Mouse (Mus musculus): ENCODE measurements around the gene Speer4c.
"Not testable (repeated sequence)": the region's sequence is repeated elsewhere in the genome, so short reads cannot be mapped to it uniquely, and the experiment has no call there.

Gene Speer4c

GRCm38 (mm10) chr5:15714171-15714570 lies at the start of gene Speer4c:
TSS of gene Speer4c (minus strand) at chr5:15714271.
- not testable (repeated sequence) for DNase-seq (ENCODE audit: low spot score in 2 of 2)

- DNase-seq (ENCODE audit: low spot score in 2 of 2) = no peak
Observed at GRCm38 (mm10) chr5:15747478-15748255, 33.6 kb upstream of the Speer4c start.

GRCm38 (mm10) chr5:15734097-15734867 lies 20.2 kb upstream of the Speer4c start:
- DNase-seq (ENCODE audit: low spot score in 2 of 2) = no peak

DNA sequence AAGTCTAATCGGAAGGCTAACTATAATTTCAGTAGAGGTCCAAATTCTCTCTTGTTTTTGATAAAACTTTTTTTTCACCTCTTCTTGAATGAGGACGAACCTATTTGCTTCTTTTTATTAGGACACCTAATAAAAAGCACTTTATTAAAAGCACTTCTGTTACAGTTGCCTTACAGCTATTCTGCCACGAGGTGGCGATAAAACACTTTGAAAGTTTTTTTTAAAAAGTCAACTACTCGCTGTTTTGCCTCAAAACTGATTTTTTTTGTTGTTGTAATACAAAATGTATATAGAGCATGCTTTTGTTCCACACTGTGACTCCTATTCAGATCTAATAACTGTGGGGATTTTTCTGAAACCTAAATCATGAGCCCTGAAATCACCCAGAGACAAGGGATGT lies 11.2 kb downstream of the Speer4c start:
- not testable (repeated sequence) for DNase-seq (ENCODE audit: low spot score in 2 of 2)

DNA sequence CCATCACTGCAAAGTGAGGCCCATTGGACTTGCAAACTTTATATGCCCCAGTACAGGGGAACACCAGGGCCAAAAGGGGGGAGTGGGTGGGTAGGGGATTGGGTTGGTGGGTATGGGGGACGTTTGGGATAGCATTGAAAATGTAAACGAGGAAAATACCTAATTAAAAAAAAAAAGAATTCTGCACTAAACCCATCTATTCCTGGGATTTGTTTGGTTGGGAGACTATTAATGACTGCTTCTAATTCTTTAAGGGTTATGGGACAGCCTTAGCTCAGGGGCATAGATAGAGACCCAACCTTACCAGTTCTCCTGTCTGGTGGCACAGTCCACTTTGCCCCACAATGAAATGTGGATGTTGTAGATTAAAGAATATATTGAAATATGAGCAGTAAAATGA lies 16.4 kb downstream of the Speer4c start:
- DNase-seq (ENCODE audit: low spot score in 2 of 2) = not testable (repeated sequence)

GRCm38 (mm10) chr5:15691849-15692248 lies 22.2 kb downstream of the Speer4c start:
- not testable (repeated sequence) for DNase-seq (ENCODE audit: low spot score in 2 of 2)

DNA sequence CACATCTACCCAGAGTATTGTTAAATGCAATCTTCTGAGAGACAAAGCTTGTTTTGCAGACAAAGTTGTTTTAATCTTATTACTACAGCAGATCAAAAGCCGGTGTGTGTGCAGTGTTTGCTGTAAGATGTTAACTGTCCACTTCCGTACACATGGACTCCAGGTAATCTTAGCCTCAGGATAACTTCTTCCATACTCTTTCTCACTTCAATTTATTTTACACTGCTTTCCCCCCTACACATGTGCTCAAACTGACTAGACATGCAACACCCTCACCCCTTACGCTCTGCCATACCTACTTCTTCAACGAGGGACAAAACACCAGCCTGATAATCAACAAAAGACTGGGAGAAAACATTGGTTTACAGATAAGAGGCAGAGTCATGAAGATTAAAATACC lies 23.2 kb downstream of the Speer4c start:
- DNase-seq (ENCODE audit: low spot score in 2 of 2) = not testable (repeated sequence)

DNA sequence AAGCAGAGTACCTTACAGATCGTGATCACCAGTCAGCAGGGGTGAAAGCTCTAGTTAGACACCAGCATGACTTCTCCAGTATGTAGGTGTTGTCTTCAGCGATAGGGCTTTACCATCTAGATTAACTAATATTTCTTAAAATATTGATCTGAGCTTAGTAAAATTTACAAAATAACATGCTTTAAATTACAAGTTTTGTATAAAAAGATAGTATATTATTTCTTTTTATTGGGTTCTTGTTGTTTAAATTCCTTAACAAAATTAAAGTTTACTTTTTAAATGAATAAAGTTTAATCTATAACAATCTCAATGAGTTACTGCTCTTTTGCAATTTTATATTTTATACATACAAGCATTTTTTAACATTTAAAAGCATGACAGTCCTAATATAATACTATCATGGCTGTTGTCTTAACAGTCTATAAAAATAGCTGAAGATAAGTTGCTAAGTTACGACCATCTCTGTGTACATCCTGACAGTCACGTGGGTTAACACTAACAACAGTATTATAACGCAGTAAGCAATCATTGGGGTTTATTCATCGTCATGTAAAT lies 24.3 kb downstream of the Speer4c start:
- DNase-seq (ENCODE audit: low spot score in 2 of 2) = not testable (repeated sequence)

GRCm38 (mm10) chr5:15688874-15689658 lies 25.0 kb downstream of the Speer4c start:
- DNase-seq (ENCODE audit: low spot score in 2 of 2) = not testable (repeated sequence)

DNA sequence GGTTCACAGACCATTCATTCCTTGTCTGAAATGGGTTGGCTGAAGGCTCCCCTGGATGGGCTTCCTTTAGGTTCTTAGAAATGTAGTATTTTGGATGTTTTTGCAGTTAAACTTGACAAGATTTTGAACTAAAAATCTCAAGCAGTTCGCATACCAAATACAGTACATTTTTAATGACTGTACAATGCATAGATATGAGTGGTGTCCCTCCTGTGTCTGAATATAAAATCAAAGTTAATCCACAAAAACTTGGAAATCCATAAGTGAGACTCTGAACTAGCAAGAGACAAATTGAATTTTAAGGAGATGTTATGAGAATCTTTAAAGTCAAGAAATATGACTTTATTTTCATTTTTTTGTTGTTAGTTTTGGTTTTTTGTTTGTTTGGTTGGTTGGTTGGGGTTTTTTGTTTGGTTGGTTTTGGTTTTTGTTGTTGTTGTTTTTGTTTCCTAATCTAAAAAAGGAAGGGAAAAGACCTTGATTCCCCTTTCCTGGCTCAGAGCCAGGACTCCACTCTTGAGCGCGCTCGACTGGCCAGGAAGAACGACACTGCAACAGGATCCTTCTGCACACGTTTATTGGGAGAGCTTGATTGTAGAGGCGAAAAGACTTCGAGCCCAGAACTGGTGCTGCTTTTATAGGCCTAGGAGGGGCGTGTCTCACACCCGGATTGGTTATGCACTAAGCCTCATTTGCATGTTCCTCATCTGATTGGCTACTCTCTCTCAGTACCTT lies 32.6 kb downstream of the Speer4c start:
- DNase-seq (ENCODE audit: low spot score in 2 of 2) = not testable (repeated sequence)

- not testable (repeated sequence) for DNase-seq (ENCODE audit: low spot score in 2 of 2)
Observed at GRCm38 (mm10) chr5:15679980-15680949, 33.8 kb downstream of the Speer4c start.

DNA sequence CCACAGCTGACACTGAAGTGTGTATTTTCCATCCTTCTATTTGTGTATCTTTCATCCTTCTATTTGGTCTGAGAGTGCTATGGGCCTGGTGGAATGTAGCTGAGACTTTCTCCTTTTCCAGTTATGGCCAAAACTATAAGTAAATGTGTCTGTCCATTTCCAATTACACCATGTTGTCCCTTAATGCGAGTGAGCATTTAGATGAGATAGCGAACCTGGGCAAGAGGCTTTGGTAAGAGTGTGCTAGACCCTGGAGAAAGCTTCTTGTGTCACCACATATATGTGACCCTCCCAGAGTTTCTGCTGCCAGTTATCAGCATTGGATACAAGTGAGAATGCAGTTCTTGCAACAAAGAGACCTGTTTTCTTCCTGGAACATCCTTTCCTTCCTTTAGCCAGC lies 35.2 kb downstream of the Speer4c start:
- not testable (repeated sequence) for DNase-seq (ENCODE audit: low spot score in 2 of 2)

DNA sequence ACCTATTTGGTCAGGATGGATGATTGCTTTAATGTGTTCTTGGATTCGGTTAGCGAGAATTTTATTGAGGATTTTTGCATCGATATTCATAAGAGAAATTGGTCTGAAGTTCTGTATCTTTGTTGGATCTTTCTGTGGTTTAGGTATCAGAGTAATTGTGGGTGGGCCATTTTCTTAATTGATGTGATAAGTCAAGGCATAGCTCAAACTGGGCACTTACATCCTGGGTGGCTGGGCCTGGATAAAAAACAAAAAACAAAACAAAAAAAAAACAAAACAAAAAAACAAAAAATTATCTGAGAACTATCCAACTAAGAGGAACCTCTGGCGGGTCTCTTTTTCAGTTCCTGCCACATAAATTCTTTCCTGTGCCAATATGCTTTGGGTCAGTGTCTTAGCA lies 36.3 kb downstream of the Speer4c start:
- not testable (repeated sequence) for DNase-seq (ENCODE audit: low spot score in 2 of 2)

- not testable (repeated sequence) for DNase-seq (ENCODE audit: low spot score in 2 of 2)
Observed at GRCm38 (mm10) chr5:15674429-15675244, 39.4 kb downstream of the Speer4c start.

DNA sequence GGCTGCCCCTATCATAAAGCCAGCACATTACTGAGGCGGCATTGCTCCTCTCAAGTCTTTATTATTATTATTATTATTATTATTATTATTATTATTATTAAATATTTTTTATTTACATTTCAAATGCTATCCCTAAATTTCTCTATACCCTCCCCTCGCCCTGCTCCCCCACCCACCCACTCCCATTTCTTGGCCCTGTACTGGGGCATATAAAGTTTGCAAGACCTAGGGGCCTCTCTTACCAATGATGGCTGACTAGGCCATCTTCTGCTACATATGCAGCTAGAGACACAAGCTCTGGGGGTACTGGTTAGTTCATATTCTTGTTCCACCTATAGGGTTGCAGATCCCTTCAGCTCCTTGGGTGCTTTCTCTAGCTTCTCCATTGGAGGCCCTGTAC lies 40.1 kb downstream of the Speer4c start:
- not testable (repeated sequence) for DNase-seq (ENCODE audit: low spot score in 2 of 2)

- DNase-seq (ENCODE audit: low spot score in 2 of 2) = not testable (repeated sequence)
Observed at GRCm38 (mm10) chr5:15670789-15671188, 43.3 kb downstream of the Speer4c start.

DNA sequence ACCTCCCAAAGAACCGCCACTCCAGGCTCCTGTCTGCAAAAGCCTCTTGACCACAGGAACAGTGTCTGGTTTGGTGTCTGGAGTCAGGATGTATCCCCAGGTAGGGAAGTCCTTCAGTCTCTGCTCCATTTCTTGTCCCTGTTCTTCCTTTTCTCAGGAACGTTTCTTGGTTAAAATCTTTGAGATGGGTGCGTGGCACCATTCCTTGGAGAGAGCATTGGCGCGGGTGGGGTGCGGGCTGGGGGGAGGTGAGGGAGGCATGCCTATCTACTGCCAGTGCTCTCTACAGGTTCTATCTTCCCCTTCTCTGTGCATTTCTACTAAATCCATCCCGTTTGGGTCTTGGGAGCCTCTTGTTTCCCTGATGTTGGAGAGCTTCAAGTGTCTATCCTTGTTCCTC lies 50.2 kb downstream of the Speer4c start:
- not testable (repeated sequence) for DNase-seq (ENCODE audit: low spot score in 2 of 2)

Measured in spleen, postnatal 36 days (tissue).